Comparison of ENCODE assay signal across 28 mouse cellular contexts in the genomic region with DNA sequence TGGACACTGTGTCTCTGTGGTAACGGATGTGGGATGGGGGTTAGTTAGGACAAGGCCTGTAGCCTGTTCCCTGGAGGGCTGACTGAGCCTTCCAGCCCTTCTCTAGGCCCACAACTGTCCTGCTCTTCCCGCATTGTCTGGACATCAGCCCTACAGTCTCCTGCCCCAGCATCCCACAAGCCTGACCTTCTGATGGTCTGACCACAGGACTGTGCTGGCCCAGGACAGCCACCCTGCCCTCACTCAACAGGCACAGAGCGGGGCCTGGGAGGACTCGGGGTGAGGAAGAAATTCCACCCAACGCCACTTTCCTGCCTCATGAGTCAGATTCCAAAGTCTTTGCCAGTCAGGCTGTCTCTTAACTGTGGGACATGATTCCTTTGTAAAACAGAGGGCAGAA. TPM values are rescaled to one million over a fixed set of nuclear protein-coding genes. Genes with fewer than 3 reads are reported as not detected.
DNase-seq lines count a peak whose midpoint lies in the region; ATAC-seq and TF ChIP-seq lines count a peak whose summit lies in the region.
"Had no signal": no experiment of that assay in that cellular context is flagged by ENCODE, and none has a peak within 500 bp of the region (broad histone marks: within the 10 kb centered on the region; RNA-seq: fewer than 3 reads in every experiment).

No protein-coding gene starts in this region.

- peaks cover 26% of the 10 kb centered on the region for H3K79me2 ChIP-seq in C2C12 (ENCODE audit: control insufficient read depth, insufficient read depth)

- H3K9ac ChIP-seq in intestine, postnatal 0 days (ENCODE audit: low read depth, low read length) = no peak overlapping the region
- no peak overlapping the region for H3K9ac ChIP-seq in intestine, embryonic 15.5 days
- H3K9ac ChIP-seq in neural tube, embryonic 15.5 days (replicated peaks) = no peak overlapping the region
- H3K9ac ChIP-seq: heart, embryonic 12.5 days; liver, embryonic 14.5 days had no signal

- H3K9me3 ChIP-seq in intestine, postnatal 0 days (ENCODE audit: control insufficient read depth) = no peaks in the 10 kb centered on the region
- no peaks in the 10 kb centered on the region for H3K9me3 ChIP-seq in intestine, embryonic 15.5 days
- no peaks in the 10 kb centered on the region for H3K9me3 ChIP-seq in limb, embryonic 10.5 days (replicated peaks)
- no peaks in the 10 kb centered on the region for H3K9me3 ChIP-seq in neural tube, embryonic 15.5 days (replicated peaks)
- H3K9me3 ChIP-seq: G1E; heart, embryonic 12.5 days had no signal

- TF ChIP-seq CTCF in intestine, postnatal 0 days (IDR thresholded peaks at IDR 0.05; ENCODE audit: low read depth) = no peak
- TF ChIP-seq CTCF in C2C12 (IDR thresholded peaks at IDR 0.05; ENCODE audit: control insufficient read depth, insufficient read depth, insufficient read length) = no peak

- H3K27me3 ChIP-seq in intestine, postnatal 0 days (replicated peaks; ENCODE audit: control insufficient read depth, insufficient read depth, low read length) = no peaks in the 10 kb centered on the region
- no peaks in the 10 kb centered on the region for H3K27me3 ChIP-seq in intestine, embryonic 15.5 days (replicated peaks)
- H3K27me3 ChIP-seq in C2C12 (ENCODE audit: control insufficient read depth, insufficient read depth, insufficient read length) = no peaks in the 10 kb centered on the region
- no peaks in the 10 kb centered on the region for H3K27me3 ChIP-seq in limb, embryonic 10.5 days (ENCODE audit: low read depth, poor library complexity, severe bottlenecking)
- H3K27me3 ChIP-seq in neural tube, embryonic 15.5 days (replicated peaks) = no peaks in the 10 kb centered on the region
- H3K27me3 ChIP-seq: heart, embryonic 12.5 days; Patski had no signal

- no peak for ATAC-seq in intestine, postnatal 0 days
- no peak for ATAC-seq in intestine, embryonic 15.5 days
- ATAC-seq in neural tube, embryonic 15.5 days (ENCODE audit: low FRiP score) = no peak
- ATAC-seq: Patski had no signal

- no peak overlapping the region for H3ac ChIP-seq in C2C12 (ENCODE audit: control insufficient read depth, insufficient read length, low read depth)

- H3K4me2 ChIP-seq in intestine, postnatal 0 days (replicated peaks; ENCODE audit: low read depth) = no peak overlapping the region
- H3K4me2 ChIP-seq in intestine, embryonic 15.5 days (replicated peaks) = no peak overlapping the region
- no peak overlapping the region for H3K4me2 ChIP-seq in neural tube, embryonic 15.5 days
- H3K4me2 ChIP-seq: heart, embryonic 12.5 days had no signal

- peaks cover 13% of the 10 kb centered on the region for H3K36me3 ChIP-seq in intestine, postnatal 0 days (ENCODE audit: control insufficient read depth, insufficient read depth)
- H3K36me3 ChIP-seq in intestine, embryonic 15.5 days = no peaks in the 10 kb centered on the region
- H3K36me3 ChIP-seq in C2C12 (ENCODE audit: control insufficient read depth, insufficient read depth) = peaks cover 43% of the 10 kb centered on the region
- H3K36me3 ChIP-seq in limb, embryonic 10.5 days = peaks cover 42% of the 10 kb centered on the region
- peaks cover 36% of the 10 kb centered on the region for H3K36me3 ChIP-seq in neural tube, embryonic 15.5 days

- intact Hi-C loops in heart, postnatal 10 days (cut with DNase I) = no loop called here

- H3K27ac ChIP-seq in intestine, postnatal 0 days (ENCODE audit: low read depth, low read length) = peak overlapping the region; percentile 31; the same call in 1 of the 2 replicates
- no peak overlapping the region for H3K27ac ChIP-seq in intestine, embryonic 15.5 days
- H3K27ac ChIP-seq in limb, embryonic 10.5 days = 0 out of 2 replicates have a peak overlapping the region, but pooled peaks have one; percentile 6
- no peak overlapping the region for H3K27ac ChIP-seq in neural tube, embryonic 15.5 days (replicated peaks)
- H3K27ac ChIP-seq: kidney, postnatal 0 days; liver, embryonic 14.5 days; macrophage had no signal

- WGBS in intestine, postnatal 0 days = 73% methylated on average over 5 of the region's 5 CpGs
- 80% methylated on average over 5 of the region's 5 CpGs for WGBS in intestine, embryonic 15.5 days
- 84% methylated on average over 5 of the region's 5 CpGs for WGBS in limb, embryonic 10.5 days
- 94% methylated on average over 5 of the region's 5 CpGs for WGBS in neural tube, embryonic 15.5 days

- no peaks in the 10 kb centered on the region for H3K4me1 ChIP-seq in intestine, postnatal 0 days (replicated peaks; ENCODE audit: control insufficient read depth, insufficient read depth, low read length)
- H3K4me1 ChIP-seq in intestine, embryonic 15.5 days (replicated peaks) = peaks cover 10% of the 10 kb centered on the region
- H3K4me1 ChIP-seq in limb, embryonic 10.5 days = peaks cover 17% of the 10 kb centered on the region
- peaks cover 3% of the 10 kb centered on the region; the same call in 1 of the 2 replicates for H3K4me1 ChIP-seq in neural tube, embryonic 15.5 days

- H3K79me3 ChIP-seq in C2C12 (ENCODE audit: low read depth) = no peaks in the 10 kb centered on the region

- no peak overlapping the region for H3K4me3 ChIP-seq in intestine, postnatal 0 days (ENCODE audit: low read depth, low read length)
- H3K4me3 ChIP-seq in intestine, embryonic 15.5 days (replicated peaks) = no peak overlapping the region
- no peak overlapping the region for H3K4me3 ChIP-seq in C2C12 (ENCODE audit: insufficient read depth, poor library complexity, severe bottlenecking)
- no peak overlapping the region for H3K4me3 ChIP-seq in limb, embryonic 10.5 days
- no peak overlapping the region for H3K4me3 ChIP-seq in neural tube, embryonic 15.5 days (replicated peaks)
- H3K4me3 ChIP-seq: erythroblast, embryonic 14.5 days; heart, embryonic 12.5 days had no signal

- peak; percentile 94 for DNase-seq in heart, adult 11 months
- no peak for DNase-seq in heart, postnatal 10 days
- DNase-seq in limb, embryonic 10.5 days (ENCODE audit: low spot score) = no peak
- DNase-seq: adrenal gland, postnatal 10 days; kidney, adult 8-10 months; liver; lung, postnatal 10 days; midbrain, embryonic 14.5 days; right cerebral cortex, adult 18-20 months; spleen, adult 18-20 months; thymus, adult 2 months; thymus, postnatal 36 days had no signal

TF ChIP-seq in C2C12, 6 proteins besides CTCF, POLR2A, EP300 and RAD21:
- TF ChIP-seq MYOD1 (IDR thresholded peaks at IDR 0.05; ENCODE audit: control insufficient read depth, insufficient read length, low read depth) = peak; percentile 8
- TF ChIP-seq USF1 (IDR thresholded peaks at IDR 0.05; ENCODE audit: low read depth) = no peak
- TF ChIP-seq MYOG (IDR thresholded peaks at IDR 0.05; ENCODE audit: control insufficient read depth, extremely low read depth, insufficient read length) = no peak
- no peak for TF ChIP-seq CEBPB (IDR thresholded peaks at IDR 0.05; ENCODE audit: low read depth)
- peak; percentile 15 for TF ChIP-seq FOSL1 (IDR thresholded peaks at IDR 0.05; ENCODE audit: insufficient read depth, low read length, poor library complexity, severe bottlenecking)

RNA-seq across cellular contexts. Expression of gene St6galnac6, which starts 1.8 kb away (rescaled TPM):
- 100 to 1,000 TPM in 1 of 2 experiments, 10 to 100 TPM in 1; 87.9 to 103 TPM for total RNA-seq in heart, postnatal 10 days (2021)
- 8.3 and 9.1 TPM in 2 replicates for polyA plus RNA-seq in intestine, postnatal 0 days (2015; fragmentation: Nextera tagmentation; extraction: Ambion mirVana)
- polyA plus RNA-seq in intestine, embryonic 15.5 days (2015; fragmentation: Nextera tagmentation; extraction: Ambion mirVana) = 14.0 and 15.7 TPM in 2 replicates
- 59.1 TPM for polyA plus RNA-seq in C2C12 (2012; fragmentation: generic; extraction: Trizol)
- 11.8 and 16.7 TPM in 2 replicates for polyA plus RNA-seq in limb, embryonic 10.5 days (2016; fragmentation: Nextera tagmentation; extraction: Ambion mirVana)
- polyA plus RNA-seq in neural tube, embryonic 15.5 days (2015; fragmentation: Nextera tagmentation; extraction: Ambion mirVana) = 13.5 and 14.4 TPM in 2 replicates

RNA-seq across cellular contexts. Expression of gene St6galnac4, which starts 10.8 kb away (rescaled TPM):
- 10 to 100 TPM; 29.3 to 31.8 TPM for total RNA-seq in heart, postnatal 10 days (2021)
- polyA plus RNA-seq in intestine, postnatal 0 days (2015; fragmentation: Nextera tagmentation; extraction: Ambion mirVana) = 5.7 and 6.6 TPM in 2 replicates
- 16.4 and 18.8 TPM in 2 replicates for polyA plus RNA-seq in intestine, embryonic 15.5 days (2015; fragmentation: Nextera tagmentation; extraction: Ambion mirVana)
- 82.3 TPM for polyA plus RNA-seq in C2C12 (2012; fragmentation: generic; extraction: Trizol)
- polyA plus RNA-seq in limb, embryonic 10.5 days (2016; fragmentation: Nextera tagmentation; extraction: Ambion mirVana) = 26.0 and 26.1 TPM in 2 replicates
- 43.9 and 44.6 TPM in 2 replicates for polyA plus RNA-seq in neural tube, embryonic 15.5 days (2015; fragmentation: Nextera tagmentation; extraction: Ambion mirVana)

RNA-seq across cellular contexts. Expression of gene 9430097D07Rik, which starts 22.2 kb away (rescaled TPM):
- total RNA-seq in heart, postnatal 10 days (2021) = not detected
- 0.14 TPM in 1 of 2 replicates, not detected in the other for polyA plus RNA-seq in intestine, postnatal 0 days (2015; fragmentation: Nextera tagmentation; extraction: Ambion mirVana)
- not detected in 2 replicates for polyA plus RNA-seq in intestine, embryonic 15.5 days (2015; fragmentation: Nextera tagmentation; extraction: Ambion mirVana)
- 0.04 TPM for polyA plus RNA-seq in C2C12 (2012; fragmentation: generic; extraction: Trizol)
- 0.24 TPM in 1 of 2 replicates, not detected in the other for polyA plus RNA-seq in limb, embryonic 10.5 days (2016; fragmentation: Nextera tagmentation; extraction: Ambion mirVana)
- 0.59 and 0.99 TPM in 2 replicates for polyA plus RNA-seq in neural tube, embryonic 15.5 days (2015; fragmentation: Nextera tagmentation; extraction: Ambion mirVana)
- total RNA-seq: adrenal gland, postnatal 10 days; gastrocnemius, adult 8-10 months; hematopoietic stem cell, adult 5-6 weeks had no signal
- polyA plus RNA-seq: erythroblast, embryonic 14.5 days; G1E; gonadal fat pad, adult 2 months; heart, postnatal 0 days; lung, adult 2 months; macrophage; thymus, adult 2 months had no signal

RNA-seq across cellular contexts. Expression of gene Pip5kl1, which starts 23.1 kb away (rescaled TPM):
- not detected for total RNA-seq in heart, postnatal 10 days (2021)
- polyA plus RNA-seq in intestine, postnatal 0 days (2015; fragmentation: Nextera tagmentation; extraction: Ambion mirVana) = not detected in 2 replicates
- 0.56 and 0.69 TPM in 2 replicates for polyA plus RNA-seq in intestine, embryonic 15.5 days (2015; fragmentation: Nextera tagmentation; extraction: Ambion mirVana)
- polyA plus RNA-seq in C2C12 (2012; fragmentation: generic; extraction: Trizol) = 0.05 TPM
- 1.0 and 2.7 TPM in 2 replicates for polyA plus RNA-seq in limb, embryonic 10.5 days (2016; fragmentation: Nextera tagmentation; extraction: Ambion mirVana)
- 16.3 and 17.8 TPM in 2 replicates for polyA plus RNA-seq in neural tube, embryonic 15.5 days (2015; fragmentation: Nextera tagmentation; extraction: Ambion mirVana)
- total RNA-seq: adrenal gland, postnatal 10 days; gastrocnemius, adult 8-10 months; hematopoietic stem cell, adult 5-6 weeks had no signal
- polyA plus RNA-seq: erythroblast, embryonic 14.5 days; heart, postnatal 0 days; macrophage had no signal

RNA-seq across cellular contexts. Expression of gene Ak1, which starts 23.9 kb away (rescaled TPM):
- total RNA-seq in heart, postnatal 10 days (2021) = 100 to 1,000 TPM; 522 to 538 TPM
- 10.5 and 12.1 TPM in 2 replicates for polyA plus RNA-seq in intestine, postnatal 0 days (2015; fragmentation: Nextera tagmentation; extraction: Ambion mirVana)
- 19.2 and 19.6 TPM in 2 replicates for polyA plus RNA-seq in intestine, embryonic 15.5 days (2015; fragmentation: Nextera tagmentation; extraction: Ambion mirVana)
- 184 TPM for polyA plus RNA-seq in C2C12 (2012; fragmentation: generic; extraction: Trizol)
- polyA plus RNA-seq in limb, embryonic 10.5 days (2016; fragmentation: Nextera tagmentation; extraction: Ambion mirVana) = 21.6 and 35.7 TPM in 2 replicates
- polyA plus RNA-seq in neural tube, embryonic 15.5 days (2015; fragmentation: Nextera tagmentation; extraction: Ambion mirVana) = 88.5 and 103 TPM in 2 replicates

Comparison
In these comparisons a context has a peak if more than half of its experiments do, and no peak if none do; other contexts are left out.
1. H3K27ac ChIP-seq: peak in intestine, postnatal 0 days (single experiment) and limb, embryonic 10.5 days (single experiment); none in intestine, embryonic 15.5 days (single experiment) and neural tube, embryonic 15.5 days (single experiment).